Comparison of ENCODE assay signal across 9 mouse cellular contexts in the genomic region with DNA sequence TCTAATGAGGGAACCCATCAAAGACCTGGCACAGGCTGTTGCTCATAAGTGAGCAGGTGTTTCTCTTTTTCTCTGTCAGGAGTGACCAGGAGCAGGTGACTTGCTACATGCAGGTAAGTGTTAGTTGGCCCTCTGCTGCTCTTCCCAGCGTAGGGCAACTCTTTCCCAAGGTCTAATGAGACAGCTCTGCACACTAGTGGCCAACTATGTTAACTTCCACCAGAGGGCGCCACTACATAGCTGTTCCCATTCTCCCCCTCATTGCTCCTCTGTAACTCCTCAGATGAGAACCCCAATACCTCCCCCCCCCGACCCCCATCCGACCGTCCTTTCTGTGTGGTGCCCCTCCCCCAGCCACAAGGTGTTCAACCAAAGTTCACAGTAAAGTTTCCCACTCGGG. TPM values are rescaled to one million over a fixed set of nuclear protein-coding genes. Genes with fewer than 3 reads are reported as not detected.
A peak's percentile ranks its signal among the peaks of the same experiment; 100 is the strongest.
DNase-seq lines count a peak whose midpoint lies in the region; ATAC-seq lines count a peak whose summit lies in the region.
"Had no signal": no experiment of that assay in that cellular context is flagged by ENCODE, and none has a peak within 500 bp of the region (broad histone marks: within the 10 kb centered on the region; RNA-seq: fewer than 3 reads in every experiment).

No protein-coding gene starts in this region.

- no peaks in the 10 kb centered on the region for H3K36me3 ChIP-seq in limb, embryonic 10.5 days
- no peaks in the 10 kb centered on the region for H3K36me3 ChIP-seq in neural tube, embryonic 11.5 days (ENCODE audit: control insufficient read depth, insufficient read depth, low read length)

- H3K4me3 ChIP-seq in limb, embryonic 10.5 days: no peak overlapping the region
- no peak overlapping the region for H3K4me3 ChIP-seq in neural tube, embryonic 11.5 days (ENCODE audit: low read depth, low read length)

- no peak for ATAC-seq in neural tube, embryonic 11.5 days (ENCODE audit: insufficient read depth, low FRiP score, low TSS enrichment)
- ATAC-seq in erythroblast, adult 5-6 weeks (replicated peaks; ENCODE audit: low FRiP score, poor library complexity, severe bottlenecking): no peak

- H3K9ac ChIP-seq in neural tube, embryonic 11.5 days (ENCODE audit: low read length): no peak overlapping the region

- DNase-seq in ovary, postnatal 14 days (ENCODE audit: low spot score): peak; percentile 53
- DNase-seq in ovary, adult 18-20 months (ENCODE audit: low spot score): no peak
- peak; percentile 23 for DNase-seq in T-cell, adult 2 months (ENCODE audit: low spot score)
- peak; percentile 57 to 80 for DNase-seq in cerebellum, postnatal 14 days
- DNase-seq in heart, postnatal 4 days: peak; percentile 74
- DNase-seq in limb, embryonic 10.5 days (ENCODE audit: low spot score): peak; percentile 67
- DNase-seq in neural tube, embryonic 11.5 days (ENCODE audit: low spot score): peak; percentile 52

- peaks cover 6% of the 10 kb centered on the region for H3K4me1 ChIP-seq in limb, embryonic 10.5 days
- H3K4me1 ChIP-seq in neural tube, embryonic 11.5 days (ENCODE audit: control insufficient read depth, insufficient read depth, low read length): no peaks in the 10 kb centered on the region

- no peak overlapping the region for H3K27ac ChIP-seq in limb, embryonic 10.5 days
- H3K27ac ChIP-seq in neural tube, embryonic 11.5 days (ENCODE audit: low read depth, low read length): no peak overlapping the region

- 11% methylated on average over 6 of the region's 6 CpGs for WGBS in limb, embryonic 10.5 days
- WGBS in neural tube, embryonic 11.5 days: 12% methylated on average over 6 of the region's 6 CpGs

- H3K27me3 ChIP-seq in limb, embryonic 10.5 days (ENCODE audit: low read depth, poor library complexity, severe bottlenecking): peaks cover 98% of the 10 kb centered on the region
- peaks cover 19% of the 10 kb centered on the region for H3K27me3 ChIP-seq in neural tube, embryonic 11.5 days (ENCODE audit: control insufficient read depth, insufficient read depth, low read length)

- H3K4me2 ChIP-seq in neural tube, embryonic 11.5 days (ENCODE audit: low read depth): no peak overlapping the region

- H3K9me3 ChIP-seq in limb, embryonic 10.5 days (replicated peaks): no peaks in the 10 kb centered on the region
- H3K9me3 ChIP-seq in neural tube, embryonic 11.5 days (ENCODE audit: control insufficient read depth, low read length): no peaks in the 10 kb centered on the region

RNA-seq across cellular contexts. Expression of gene Rhcg, which starts 4.7 kb away (rescaled TPM):
- not detected for total RNA-seq in heart, postnatal 4 days (2021)
- not detected in 2 replicates for polyA plus RNA-seq in limb, embryonic 10.5 days (2016; fragmentation: Nextera tagmentation; extraction: Ambion mirVana)
- 0.97 and 1.8 TPM in 2 replicates for polyA plus RNA-seq in neural tube, embryonic 11.5 days (2014; fragmentation: Nextera tagmentation; extraction: Ambion mirVana)
- total RNA-seq in erythroblast, adult 5-6 weeks (2015; ENCODE audit: low replicate concordance): 0.42 TPM in 1 of 2 replicates, not detected in the other
- total RNA-seq in erythroblast, adult 5-6 weeks (2017; ENCODE audit: low replicate concordance): 0.26 TPM in 1 of 2 replicates, not detected in the other
- total RNA-seq: gastrocnemius, postnatal 4 days had no signal

RNA-seq across cellular contexts. Expression of gene Ticrr, which starts 47.2 kb away (rescaled TPM):
- total RNA-seq in heart, postnatal 4 days (2021): 1 to 10 TPM; 5.4 to 5.8 TPM
- polyA plus RNA-seq in limb, embryonic 10.5 days (2016; fragmentation: Nextera tagmentation; extraction: Ambion mirVana): 19.7 and 20.3 TPM in 2 replicates
- polyA plus RNA-seq in neural tube, embryonic 11.5 days (2014; fragmentation: Nextera tagmentation; extraction: Ambion mirVana): 13.2 and 14.0 TPM in 2 replicates
- 11.9 and 15.3 TPM in 2 replicates for total RNA-seq in erythroblast, adult 5-6 weeks (2015; ENCODE audit: low replicate concordance)
- 9.0 and 12.8 TPM in 2 replicates for total RNA-seq in erythroblast, adult 5-6 weeks (2017; ENCODE audit: low replicate concordance)
